In the genomic region with DNA sequence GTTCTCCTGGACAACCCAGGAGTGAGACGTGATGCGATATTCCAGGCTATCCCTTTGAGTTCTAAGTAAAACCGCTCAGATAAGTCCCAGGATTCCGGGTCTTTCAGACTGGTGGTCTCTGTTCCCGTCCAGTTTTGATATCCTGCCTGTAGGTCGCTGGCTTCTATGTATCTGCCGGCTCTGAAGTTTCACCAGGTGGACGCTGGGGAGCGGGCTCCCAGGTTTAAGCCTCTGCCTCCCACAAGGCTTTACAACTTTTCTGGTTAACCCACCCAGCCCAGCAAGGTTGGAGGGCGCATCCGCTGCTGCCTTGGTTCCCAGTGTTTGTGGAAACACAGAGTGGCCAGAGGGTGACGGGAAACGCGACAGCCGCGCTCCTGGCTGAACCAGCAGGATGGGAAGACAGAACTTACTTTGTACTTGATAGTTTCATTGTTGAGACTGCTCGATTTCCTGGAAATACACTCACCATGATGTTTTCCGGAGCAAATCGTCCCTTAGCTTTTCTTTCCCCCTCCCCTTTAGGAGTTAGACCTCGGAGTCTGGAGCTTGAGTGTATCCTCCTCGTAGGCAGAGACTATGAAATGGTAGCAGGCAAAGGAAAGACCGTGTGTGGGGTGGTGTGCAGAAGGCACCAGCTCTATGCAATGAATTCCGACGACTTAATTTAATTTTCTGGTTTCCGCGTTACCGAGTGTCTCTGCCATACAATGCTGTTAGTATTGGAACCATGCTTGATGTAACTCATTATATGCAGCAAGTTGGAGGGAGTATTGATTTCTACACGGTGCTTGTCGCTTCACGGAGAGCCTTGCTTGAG, we compare ENCODE assay signal across 7 mouse cellular contexts. TPM values are rescaled to one million over a fixed set of nuclear protein-coding genes. Genes with fewer than 3 reads are reported as not detected.
DNase-seq lines count a peak whose midpoint lies in the region; ATAC-seq and TF ChIP-seq lines count a peak whose summit lies in the region.

No protein-coding gene starts in this region.

- H3K27me3 ChIP-seq in E14TG2a.4 (ENCODE audit: insufficient read depth, low read length) (no peaks in the 10 kb centered on the region), Patski (no peaks in the 10 kb centered on the region)
- no peaks in the 10 kb centered on the region for H3K27me3 ChIP-seq in forebrain, embryonic 14.5 days (replicated peaks; ENCODE audit: control insufficient read depth, insufficient read depth, low read length)
- H3K27me3 ChIP-seq in midbrain, embryonic 10.5 days (ENCODE audit: low read depth, poor library complexity, severe bottlenecking), result no peaks in the 10 kb centered on the region
- H3K27me3 ChIP-seq in stomach, embryonic 15.5 days (replicated peaks), result no peaks in the 10 kb centered on the region

- no peaks in the 10 kb centered on the region for H3K36me3 ChIP-seq in E14TG2a.4 (ENCODE audit: insufficient read depth, low read length)
- H3K36me3 ChIP-seq in forebrain, embryonic 14.5 days (ENCODE audit: control insufficient read depth, insufficient read depth, low read length), result no peaks in the 10 kb centered on the region
- no peaks in the 10 kb centered on the region for H3K36me3 ChIP-seq in midbrain, embryonic 10.5 days
- no peaks in the 10 kb centered on the region for H3K36me3 ChIP-seq in stomach, embryonic 15.5 days

- no peaks in the 10 kb centered on the region for H3K9me3 ChIP-seq in E14TG2a.4 (ENCODE audit: low read length)
- H3K9me3 ChIP-seq in forebrain, embryonic 14.5 days (replicated peaks; ENCODE audit: control insufficient read depth, low read length), result no peaks in the 10 kb centered on the region
- H3K9me3 ChIP-seq in midbrain, embryonic 10.5 days (replicated peaks), result no peaks in the 10 kb centered on the region
- H3K9me3 ChIP-seq in stomach, embryonic 15.5 days, result no peaks in the 10 kb centered on the region

- peak overlapping the region; percentile 95 for H3K4me3 ChIP-seq in E14TG2a.4 (replicated peaks; ENCODE audit: low read length)
- peak overlapping the region; percentile 65 for H3K4me3 ChIP-seq in forebrain, embryonic 14.5 days (ENCODE audit: low read depth, low read length)
- peak overlapping the region; percentile 83 for H3K4me3 ChIP-seq in midbrain, embryonic 10.5 days
- peak overlapping the region; percentile 74 for H3K4me3 ChIP-seq in stomach, embryonic 15.5 days (replicated peaks)

- peak overlapping the region; percentile 2; the same call in 1 of the 2 replicates for H3K27ac ChIP-seq in forebrain, embryonic 14.5 days (ENCODE audit: low read depth, low read length)
- H3K27ac ChIP-seq in midbrain, embryonic 10.5 days (replicated peaks), result peak overlapping the region; percentile 97
- H3K27ac ChIP-seq in stomach, embryonic 15.5 days, result peak overlapping the region; percentile 96

- in situ Hi-C loops in Patski (cut with MboI; ENCODE audit: low pct_unique_long_range_greater_than_20kb), result loop anchor here (5.0 to 10.0 kb wide), 2 partner anchors 91 to 769 kb away; no protein-coding TSS in a partner anchor

- POLR2A ChIA-PET in Patski (lab: Charles Lee), result interaction anchor here (1.0 kb wide), 1 partner anchor 9 kb away, joined by 3 read pairs; no protein-coding TSS in a partner anchor

- TF ChIP-seq CTCF in E14TG2a.4 (conservative IDR thresholded peaks at IDR 0.05; ENCODE audit: low read length) (no peak), Patski (IDR thresholded peaks at IDR 0.05) (peak; percentile 44)

- peaks cover 34% of the 10 kb centered on the region for H3K4me1 ChIP-seq in E14TG2a.4 (replicated peaks; ENCODE audit: low read depth, low read length)
- H3K4me1 ChIP-seq in forebrain, embryonic 14.5 days (ENCODE audit: control insufficient read depth, insufficient read depth, low read length), result no peaks in the 10 kb centered on the region
- peaks cover 36% of the 10 kb centered on the region for H3K4me1 ChIP-seq in midbrain, embryonic 10.5 days
- no peaks in the 10 kb centered on the region for H3K4me1 ChIP-seq in stomach, embryonic 15.5 days

- intact Hi-C loops in left cerebral cortex, postnatal 36 days (cut with DNase I), result loop anchor here (10.0 kb wide), 2 partner anchors 229 to 659 kb away; no protein-coding TSS in a partner anchor

- ATAC-seq in Patski, result peak; percentile 10
- ATAC-seq in forebrain, embryonic 14.5 days, result no peak
- ATAC-seq in hematopoietic stem cell, adult 5-6 weeks (replicated peaks in 1 of 2; ENCODE audit: insufficient read depth in 1 of 2, low FRiP score in 2 of 2, low TSS enrichment in 1 of 2, low read depth in 1 of 2, poor library complexity in 2 of 2, severe bottlenecking in 2 of 2), result peak; percentile 18 to 29
- ATAC-seq in stomach, embryonic 15.5 days (ENCODE audit: insufficient read depth, low FRiP score, low read depth), result 0 out of 2 replicates have a peak, but pooled peaks have one; percentile 13

- CTCF ChIA-PET in Patski (lab: Charles Lee), result interaction anchor here (0.6 to 1.5 kb wide), 10 partner anchors 9 to 408 kb away, joined by 3 to 4 read pairs (median 3); no protein-coding TSS in a partner anchor

- WGBS in forebrain, embryonic 14.5 days, result 1% methylated on average over 30 of the region's 30 CpGs
- WGBS in midbrain, embryonic 10.5 days, result 6% methylated on average over 30 of the region's 30 CpGs
- WGBS in stomach, embryonic 15.5 days, result 3% methylated on average over 30 of the region's 30 CpGs

- H3K9ac ChIP-seq in forebrain, embryonic 14.5 days (ENCODE audit: low read length), result peak overlapping the region; percentile 78
- H3K9ac ChIP-seq in stomach, embryonic 15.5 days, result peak overlapping the region; percentile 85

- peak overlapping the region; percentile 93 for H3K4me2 ChIP-seq in forebrain, embryonic 14.5 days (ENCODE audit: low read length)
- H3K4me2 ChIP-seq in stomach, embryonic 15.5 days, result peak overlapping the region; percentile 72

- no peak for DNase-seq in Patski (ENCODE audit: low read depth, low spot score)
- DNase-seq in forebrain, embryonic 14.5 days (ENCODE audit: low spot score), result peak; percentile 41
- peak; percentile 28 to 30 for DNase-seq in left cerebral cortex, postnatal 36 days (ENCODE audit: low spot score in 2 of 2)
- DNase-seq in midbrain, embryonic 10.5 days (ENCODE audit: low spot score), result peak; percentile 65

RNA-seq across cellular contexts. Expression of a gene that starts 1.6 kb away (rescaled TPM):
- 88.2 TPM for polyA plus RNA-seq in Patski (2021)
- 14.7 and 20.3 TPM in 2 replicates for polyA plus RNA-seq in forebrain, embryonic 14.5 days (2014; fragmentation: Nextera tagmentation; extraction: Ambion mirVana)
- 1.5 and 2.1 TPM in 2 replicates for total RNA-seq in hematopoietic stem cell, adult 5-6 weeks (2017)
- 10 to 100 TPM; 72.8 to 87.9 TPM for total RNA-seq in left cerebral cortex, postnatal 36 days (2021)
- polyA plus RNA-seq in midbrain, embryonic 10.5 days (2016; fragmentation: Nextera tagmentation; extraction: Ambion mirVana), result 29.3 and 29.6 TPM in 2 replicates
- polyA plus RNA-seq in stomach, embryonic 15.5 days (2015; fragmentation: Nextera tagmentation; extraction: Ambion mirVana), result 46.7 and 50.4 TPM in 2 replicates

Comparison
In these comparisons a context has a peak if more than half of its experiments do, and no peak if none do; other contexts are left out.
1. H3K27ac ChIP-seq: peak in every context shown above with its lines; median percentile 97 in midbrain, embryonic 10.5 days; 96 in stomach, embryonic 15.5 days; 2 in forebrain, embryonic 14.5 days.